Mouse (Mus musculus) right cerebral cortex, postnatal 10 days (tissue): ENCODE results near the gene Ephb2.

Experiments
- DNase-seq, 2 experiments: peaks; one replicate each; pipeline ENCODE4 v3.0.0; 2021; ENCODE audit warnings: low spot score in 2 of 2

Gene Ephb2

DNA sequence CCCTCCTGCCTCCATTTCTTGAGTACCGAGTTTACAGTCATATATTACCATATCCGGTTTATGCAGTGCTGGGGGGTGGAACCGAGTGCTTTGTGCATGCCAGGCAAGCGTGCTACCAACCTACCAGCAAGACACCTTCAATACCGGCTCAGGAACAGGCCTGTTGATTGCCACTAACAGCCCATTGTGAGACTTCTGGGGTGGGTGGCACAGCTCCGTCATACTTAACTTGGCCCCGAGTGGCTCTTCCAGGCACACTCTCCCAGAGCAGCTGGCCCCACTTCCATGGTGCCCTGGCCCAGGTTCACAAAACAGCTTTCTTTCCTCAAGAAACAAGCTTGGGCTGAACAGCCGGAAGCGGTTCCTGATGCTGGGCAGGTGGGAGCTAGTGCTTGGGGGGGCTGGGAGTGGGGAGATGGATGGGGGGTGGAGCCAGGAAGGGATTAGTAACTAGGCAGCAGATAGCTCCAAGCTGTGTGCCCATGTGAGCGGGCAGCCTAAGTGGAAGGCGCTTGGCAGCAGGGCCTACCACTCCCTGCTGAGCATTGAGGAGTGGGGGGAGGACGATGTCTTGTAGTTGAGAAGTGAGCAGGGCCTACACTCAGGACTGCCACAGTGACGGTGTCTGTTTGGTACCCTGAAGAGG lies 183.8 kb downstream of the Ephb2 start:
- DNase-seq, result peak; percentile 73 to 84

DNA sequence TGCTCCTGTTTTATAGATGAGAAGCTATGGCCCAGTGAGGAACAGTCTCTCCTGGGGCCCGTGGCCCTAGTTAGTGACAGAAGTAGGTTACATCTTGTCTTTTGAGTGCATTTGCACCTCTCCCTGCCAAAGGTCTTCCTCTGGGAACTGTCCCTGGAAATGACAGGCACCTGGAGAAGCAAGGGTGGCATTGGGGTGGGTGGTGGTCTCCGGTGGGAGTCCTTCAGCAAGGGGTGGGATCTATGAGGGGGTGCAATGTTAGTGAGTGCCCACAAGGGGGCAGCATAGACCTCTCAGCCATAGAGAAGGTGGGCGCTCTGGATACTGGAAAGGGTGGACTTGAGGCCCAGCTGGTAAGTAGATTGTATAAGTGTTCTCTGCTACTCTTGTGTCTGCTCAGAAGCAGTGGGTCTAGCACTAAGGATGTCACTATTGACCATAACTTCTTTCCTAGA lies 184.4 kb downstream of the Ephb2 start:
- DNase-seq, result peak; percentile 60 to 61

DNA sequence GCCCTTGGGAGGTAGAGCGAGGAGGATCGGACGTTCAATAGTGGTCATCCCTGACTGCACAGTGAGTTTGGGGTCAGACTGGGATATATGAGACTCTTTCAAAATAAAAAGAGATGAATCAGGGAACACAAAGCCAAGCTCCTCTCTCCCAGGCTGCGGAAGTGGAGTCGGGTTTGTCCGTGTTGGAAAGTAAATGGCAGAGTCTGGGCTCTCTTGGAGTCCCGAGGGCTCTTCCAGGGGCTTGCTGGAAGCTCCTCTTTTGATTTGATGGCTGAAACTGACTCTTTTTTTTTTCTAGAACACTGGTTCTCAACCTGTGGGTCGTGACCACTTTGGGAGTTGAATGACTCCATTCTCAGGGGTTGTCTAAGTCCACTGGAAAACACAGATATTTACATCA lies 185.5 kb downstream of the Ephb2 start:
- DNase-seq, result no peak

DNA sequence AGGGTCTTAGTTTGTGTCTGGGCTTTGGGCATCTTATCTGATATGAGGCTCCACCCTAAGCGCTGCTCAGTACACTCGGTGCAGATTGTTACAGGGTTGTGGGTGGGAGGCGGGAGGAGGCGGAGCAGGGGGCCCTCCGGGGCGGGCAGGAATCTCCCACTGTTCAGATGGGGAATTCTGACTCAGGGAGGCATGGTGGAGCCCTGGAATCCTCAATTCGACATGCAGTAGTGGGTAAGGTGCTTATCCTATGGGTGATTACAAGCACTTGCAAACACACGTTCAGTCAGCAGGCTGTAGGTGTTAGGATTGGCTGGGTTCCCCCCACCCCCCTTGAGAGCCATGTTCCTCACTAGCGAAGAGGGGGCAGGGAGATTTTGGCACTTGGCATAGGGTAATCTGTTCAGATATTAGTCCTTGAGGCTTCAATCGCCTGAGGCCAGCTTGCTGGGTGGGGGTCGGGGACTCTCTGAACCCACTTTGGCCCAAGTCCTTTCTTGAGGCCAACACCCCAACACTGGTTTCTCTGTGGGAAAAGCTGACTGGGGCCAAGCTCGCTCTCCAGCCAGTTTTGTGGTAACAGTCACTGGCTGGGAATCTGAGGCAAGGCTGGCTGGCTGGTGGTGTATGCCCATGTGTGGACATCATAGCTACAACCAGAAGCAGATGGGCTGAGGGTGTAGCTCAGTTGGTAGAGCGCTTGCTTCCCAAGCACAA lies 186.2 kb downstream of the Ephb2 start:
- DNase-seq, result peak; percentile 53 to 60

DNA sequence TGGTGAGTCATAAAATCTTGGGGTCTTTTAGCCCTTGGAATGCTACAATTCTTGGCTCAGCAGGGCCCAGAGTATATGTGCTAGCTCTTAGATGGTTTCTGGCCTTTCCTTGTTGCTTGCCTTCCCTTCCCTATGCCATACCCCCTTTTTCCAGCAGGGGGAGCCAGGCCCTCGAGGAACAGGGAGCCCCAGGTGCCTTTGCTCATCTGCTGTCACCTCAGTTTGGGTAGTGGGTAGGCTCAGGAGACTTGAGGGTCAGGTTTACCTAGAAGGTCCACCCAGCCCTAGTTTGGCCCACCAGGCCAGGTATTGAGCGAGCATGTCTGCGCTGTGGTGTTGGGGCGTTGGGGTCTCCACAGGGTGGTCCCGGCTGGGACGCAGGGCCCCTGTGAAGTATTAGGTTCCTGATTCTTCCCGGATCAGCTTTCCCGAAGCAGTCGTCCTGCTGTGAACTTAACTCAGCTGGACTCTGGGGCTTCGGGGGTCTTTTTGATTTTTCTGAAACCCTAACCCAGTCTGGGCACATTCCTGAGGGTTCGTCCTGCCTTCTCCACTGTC lies 186.8 kb downstream of the Ephb2 start:
- DNase-seq, result peak; percentile 88 to 92

DNA sequence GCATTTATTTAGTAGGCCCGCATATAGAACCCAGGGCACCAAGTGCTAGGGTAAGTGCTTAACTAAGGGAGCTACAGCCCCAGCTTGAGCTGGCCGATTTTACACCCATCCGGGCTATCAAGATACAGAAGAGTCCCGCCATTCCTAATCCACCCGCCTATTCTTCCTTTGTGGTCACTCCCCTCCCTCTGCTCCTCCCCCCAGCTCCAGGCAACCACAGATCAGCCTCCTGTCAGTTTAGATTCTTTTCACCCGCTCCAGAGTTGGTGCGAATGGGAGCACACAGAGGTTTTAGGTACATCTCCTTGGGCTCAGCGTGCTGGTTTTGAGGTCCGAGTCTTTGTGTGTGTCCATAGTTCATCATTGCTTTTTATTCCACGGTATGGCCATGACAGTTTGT lies 196.9 kb downstream of the Ephb2 start:
- no peak for DNase-seq

DNA sequence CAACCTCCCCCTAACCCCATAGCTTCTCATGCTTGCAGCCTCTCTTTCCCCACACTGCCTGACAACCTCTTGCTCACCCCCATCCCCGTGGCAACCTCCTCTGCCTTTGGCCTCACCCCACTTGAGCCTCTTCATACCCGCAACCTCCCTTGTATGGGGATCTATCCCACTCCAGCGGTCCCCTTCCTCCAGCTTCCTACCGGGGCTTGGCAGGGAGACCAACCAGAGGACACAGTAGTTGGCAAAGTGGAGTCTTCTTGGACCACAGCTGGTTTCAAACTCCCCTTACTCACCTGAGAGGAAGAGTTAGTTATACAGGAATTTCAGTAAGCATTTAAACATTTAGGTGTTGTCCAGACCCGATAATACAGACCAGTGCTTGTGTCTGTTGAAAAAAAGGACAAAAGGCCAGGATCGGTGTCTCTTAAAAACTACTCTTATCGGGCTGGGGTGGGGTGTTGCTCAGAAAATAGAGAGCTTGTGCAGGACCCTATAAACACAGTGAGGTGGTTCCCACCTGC lies 197.5 kb downstream of the Ephb2 start:
- DNase-seq, result no peak

DNA sequence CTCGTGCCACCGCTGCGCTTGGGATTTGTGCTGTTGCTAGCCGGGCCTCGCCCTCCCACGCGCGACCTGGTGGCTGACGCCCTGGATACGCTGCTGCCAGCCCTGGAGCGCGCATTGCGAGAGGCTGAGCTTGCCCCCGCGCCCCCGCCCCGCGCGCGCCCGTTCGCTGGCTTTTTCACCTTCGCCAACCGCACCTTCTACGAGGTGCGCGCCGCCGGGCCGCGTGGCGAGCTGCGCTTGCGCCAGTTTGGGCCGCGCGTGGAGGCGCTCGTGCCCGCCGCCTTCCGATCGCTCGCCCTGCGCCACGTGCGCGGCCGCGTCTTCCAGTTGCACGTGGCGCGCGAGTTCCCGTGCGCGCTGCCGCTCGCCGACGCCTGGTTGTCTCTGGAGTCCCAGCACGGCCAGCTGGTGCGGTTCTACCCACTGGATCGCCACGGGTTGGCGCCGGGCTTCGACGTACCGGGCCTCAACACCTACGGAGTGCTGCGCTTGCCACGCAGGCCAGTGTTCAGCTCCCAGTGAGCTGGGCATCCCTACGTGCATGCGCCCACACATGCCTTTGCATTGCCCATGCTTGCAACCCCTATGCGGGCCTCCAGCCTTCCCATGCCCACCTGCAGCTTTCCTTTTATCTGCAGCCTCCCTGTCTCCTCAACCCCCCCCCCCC lies 198.1 kb downstream of the Ephb2 start:
- peak; percentile 89 to 90 for DNase-seq

DNA sequence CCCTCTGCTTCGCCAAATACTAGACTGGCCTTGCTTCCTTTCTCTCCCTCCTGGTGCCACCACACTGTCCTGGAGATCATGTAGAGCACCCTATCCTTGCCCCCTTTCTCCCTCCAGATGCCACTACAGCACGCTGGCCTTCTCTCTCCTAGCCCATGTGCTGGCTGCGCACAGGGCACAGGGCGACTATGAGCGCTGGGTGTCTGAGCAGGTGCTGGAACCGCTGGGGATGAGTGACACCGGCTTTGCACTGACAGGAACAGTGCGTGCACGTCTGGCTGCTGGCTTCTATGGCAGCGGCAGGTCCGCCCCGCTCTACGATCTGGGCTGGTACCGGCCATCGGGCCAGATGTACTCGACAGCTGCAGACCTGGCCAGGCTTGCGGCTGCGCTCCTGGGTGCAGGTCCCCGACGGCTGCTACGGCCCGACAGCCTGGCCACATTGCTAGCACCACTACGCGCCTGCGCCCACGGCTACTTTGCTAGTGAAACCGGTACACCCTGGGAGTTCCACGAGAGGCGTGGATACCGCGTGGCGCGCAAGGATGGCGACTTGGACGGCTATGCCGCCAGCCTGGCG lies 198.7 kb downstream of the Ephb2 start:
- no peak for DNase-seq

DNA sequence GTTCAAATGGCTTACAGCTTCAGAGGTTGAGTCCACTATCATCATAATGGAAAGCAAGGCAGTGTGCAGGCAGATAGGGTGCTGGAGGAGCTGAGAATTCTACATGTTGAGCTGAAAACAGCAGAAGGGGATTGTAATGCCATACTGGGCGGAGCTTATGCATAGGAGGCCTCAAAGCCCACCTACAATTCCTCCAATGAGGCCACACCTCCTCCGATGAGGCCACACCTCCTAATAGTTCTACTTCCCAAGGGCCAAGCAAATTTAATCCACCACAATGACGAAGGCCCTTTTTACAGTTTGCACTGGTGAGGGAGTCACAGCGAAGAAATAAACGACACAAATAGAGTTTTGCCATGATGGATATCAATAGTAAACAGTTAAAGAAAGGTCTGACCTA lies 199.3 kb downstream of the Ephb2 start:
- DNase-seq, result no peak

DNA sequence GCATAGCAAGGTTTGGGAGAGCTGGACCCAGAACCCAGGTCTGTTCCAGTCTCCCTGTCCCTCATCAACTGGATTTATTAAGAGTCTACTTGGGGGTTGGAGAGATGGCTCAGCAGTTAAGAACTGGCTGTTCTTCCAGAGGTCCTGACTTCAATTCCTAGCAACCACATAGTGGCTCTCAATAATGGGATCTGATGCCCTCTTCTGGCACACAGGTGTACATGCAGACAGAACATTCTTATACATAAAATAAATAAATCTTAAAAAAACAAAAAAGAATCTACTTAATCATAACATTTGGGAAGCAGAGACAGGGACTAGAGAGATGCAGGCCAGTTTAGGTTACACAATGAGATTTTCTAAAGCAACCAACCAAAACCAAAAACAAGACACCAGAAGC lies 199.8 kb downstream of the Ephb2 start:
- DNase-seq, result no peak

DNA sequence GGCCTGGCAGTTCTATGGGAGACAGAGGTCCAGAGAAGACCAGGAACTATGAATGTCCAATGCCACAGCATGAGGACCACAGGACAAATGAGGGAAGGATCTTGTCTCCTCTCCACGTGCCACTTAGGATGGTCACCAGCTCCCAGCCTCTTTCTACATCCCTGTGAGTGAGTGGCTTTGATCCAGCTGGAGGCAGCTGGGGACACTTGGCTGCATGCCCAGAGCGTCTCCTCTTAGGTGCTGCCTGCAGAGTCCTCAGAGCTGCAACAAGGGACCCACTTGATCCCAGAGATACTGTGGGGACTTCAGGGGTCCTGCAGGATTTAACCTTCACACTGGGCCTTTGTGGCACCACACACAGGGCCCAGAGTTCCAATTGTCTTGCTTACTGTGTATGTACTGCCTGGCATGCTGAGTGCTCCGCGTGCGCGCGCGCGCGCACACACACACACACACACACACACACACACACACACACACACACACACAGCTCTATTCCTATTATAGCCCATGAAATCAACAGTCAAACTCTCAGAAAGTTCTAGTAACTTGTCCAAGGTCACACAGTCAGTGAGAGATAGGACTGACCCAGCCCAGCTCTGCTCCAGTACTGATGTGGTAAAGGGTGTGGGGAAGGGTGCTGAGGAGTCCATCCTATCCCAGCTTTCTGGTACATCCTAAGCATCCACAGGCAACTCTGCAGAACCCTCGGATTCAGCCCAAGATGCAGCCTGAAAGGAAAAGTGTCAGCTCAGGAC lies 204.4 kb downstream of the Ephb2 start:
- peak; percentile 83 to 85 for DNase-seq

DNA sequence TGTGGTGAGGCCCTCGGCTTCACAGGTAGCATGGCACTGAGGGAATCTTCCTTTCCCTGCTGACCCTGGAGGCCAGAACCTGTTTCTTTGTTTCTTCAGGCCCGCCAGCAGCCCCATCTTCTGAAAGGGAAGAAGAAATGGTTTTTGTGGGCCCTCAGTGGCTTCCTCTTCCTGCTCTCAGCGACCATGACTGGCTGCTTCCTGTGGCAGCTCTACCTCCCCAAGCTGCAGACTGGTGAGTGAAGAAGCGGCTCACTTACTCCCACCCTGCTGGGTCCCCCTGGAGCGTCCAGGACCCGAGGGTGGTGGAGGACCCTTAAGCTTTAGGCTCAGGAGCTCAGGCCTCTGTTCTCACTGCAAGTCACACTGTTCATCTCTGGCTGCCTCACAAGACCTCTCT lies 209.2 kb downstream of the Ephb2 start:
- DNase-seq, result no peak

DNA sequence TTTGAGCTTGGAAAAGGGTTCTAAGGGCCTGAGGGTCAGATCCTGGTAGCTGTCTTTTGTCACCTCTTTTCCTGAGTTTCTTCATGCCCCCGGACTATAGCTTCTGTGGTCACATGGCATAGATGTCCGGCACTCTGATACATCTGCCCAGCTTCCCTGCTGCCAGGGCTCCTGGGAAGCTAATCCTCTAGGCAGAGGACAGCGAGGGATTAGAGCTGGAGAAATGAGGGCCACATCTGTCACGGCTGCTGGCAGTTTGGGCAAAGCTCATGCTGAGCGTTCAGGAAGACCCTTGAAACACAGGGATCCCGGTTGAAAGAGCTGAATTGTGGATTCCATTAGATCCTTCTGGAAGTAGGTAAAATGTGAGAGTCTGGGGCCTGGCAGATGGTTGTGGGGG lies 213.4 kb downstream of the Ephb2 start, which contains the start of gene Lactbl1:
Gene Lactbl1, plus strand, starts transcription at position 234 of the 400 bp plus-strand sequence.
- no peak for DNase-seq

DNA sequence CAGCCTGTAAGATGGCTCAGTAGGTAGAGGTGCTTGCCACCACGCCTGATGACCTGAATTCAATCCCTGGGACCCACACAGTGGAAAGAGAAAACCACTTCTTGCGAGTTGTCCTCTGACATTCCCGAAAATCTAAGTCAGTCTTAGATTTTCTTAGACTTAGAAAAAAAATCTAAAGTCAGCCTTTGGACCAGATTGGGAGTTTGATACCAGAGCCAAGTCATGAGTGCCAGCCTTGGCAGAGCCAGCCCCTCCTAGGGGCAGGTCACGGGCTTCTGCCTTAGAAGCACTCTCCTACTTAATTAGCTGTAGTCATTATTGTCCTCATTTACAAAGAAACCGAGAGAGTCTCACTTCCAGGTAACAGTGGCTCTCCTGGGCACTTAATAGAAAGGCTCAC lies 213.8 kb downstream of the Ephb2 start:
- no peak for DNase-seq

DNA sequence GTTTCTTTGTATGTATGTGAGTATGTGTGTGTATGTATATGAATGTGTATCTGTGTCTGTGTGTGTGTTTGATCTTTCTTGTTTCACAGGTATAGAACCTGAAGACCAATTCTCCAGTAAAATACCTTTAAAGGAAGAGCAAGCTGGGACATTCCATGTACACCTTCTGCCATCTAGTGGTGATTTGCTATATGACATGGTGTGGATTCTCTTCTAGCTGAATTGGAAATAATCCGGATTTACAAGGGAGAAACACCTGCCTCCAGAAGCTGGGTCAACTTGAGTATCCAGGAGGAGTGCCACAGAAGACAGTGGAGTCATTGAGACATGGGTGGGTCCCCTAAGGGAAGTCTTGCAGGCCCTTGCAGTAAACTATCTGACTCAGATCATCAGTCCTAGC lies 214.5 kb downstream of the Ephb2 start:
- peak in 1 of 2 experiments; percentile 59 for DNase-seq

DNA sequence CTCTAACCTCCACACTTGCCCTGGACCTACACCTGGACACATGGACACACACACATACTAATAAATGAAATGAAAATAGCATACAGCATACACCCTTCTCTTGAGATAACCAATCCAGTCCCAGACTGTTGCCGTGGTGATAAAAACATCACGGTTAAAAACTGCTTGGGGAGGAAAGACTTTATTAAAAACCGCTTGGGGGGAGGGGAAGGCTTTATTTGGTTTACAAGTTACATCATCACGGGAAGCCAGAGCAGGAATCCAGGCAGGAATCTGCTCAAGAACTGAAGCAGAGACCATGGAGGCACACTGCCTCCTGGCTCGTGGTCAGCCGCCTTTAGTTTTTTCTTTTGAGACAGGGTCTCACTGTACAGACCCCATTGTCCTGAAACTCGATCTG lies 222.1 kb downstream of the Ephb2 start:
- peak in 1 of 2 experiments; percentile 62 for DNase-seq

DNA sequence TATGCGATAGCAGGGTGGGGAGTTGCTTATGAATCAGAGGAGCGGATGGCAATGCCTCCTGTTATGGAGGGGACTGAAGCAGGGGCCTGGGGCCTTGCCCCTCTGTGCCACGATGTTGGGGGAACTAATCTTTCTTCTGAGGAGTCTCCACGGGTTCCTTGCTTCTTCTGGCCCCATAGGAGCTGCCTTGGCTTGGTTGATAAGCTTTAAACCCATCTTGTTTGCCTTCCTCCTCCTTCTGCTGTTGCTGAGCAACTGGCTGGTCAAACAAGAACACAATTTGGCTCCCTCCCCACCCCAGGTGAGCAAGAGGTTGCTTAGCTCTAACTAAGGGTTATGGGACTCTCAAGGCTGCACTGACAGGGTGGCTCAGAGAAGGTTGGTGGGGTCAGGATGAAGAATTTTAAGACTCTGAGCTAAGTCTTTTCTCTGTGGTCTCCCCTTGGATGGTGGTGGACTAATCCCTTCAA lies 225.4 kb downstream of the Ephb2 start, which contains the start of gene Tex46:
Gene Tex46, plus strand, starts transcription at position 51 of the 470 bp plus-strand sequence.
- DNase-seq, result no peak

DNA sequence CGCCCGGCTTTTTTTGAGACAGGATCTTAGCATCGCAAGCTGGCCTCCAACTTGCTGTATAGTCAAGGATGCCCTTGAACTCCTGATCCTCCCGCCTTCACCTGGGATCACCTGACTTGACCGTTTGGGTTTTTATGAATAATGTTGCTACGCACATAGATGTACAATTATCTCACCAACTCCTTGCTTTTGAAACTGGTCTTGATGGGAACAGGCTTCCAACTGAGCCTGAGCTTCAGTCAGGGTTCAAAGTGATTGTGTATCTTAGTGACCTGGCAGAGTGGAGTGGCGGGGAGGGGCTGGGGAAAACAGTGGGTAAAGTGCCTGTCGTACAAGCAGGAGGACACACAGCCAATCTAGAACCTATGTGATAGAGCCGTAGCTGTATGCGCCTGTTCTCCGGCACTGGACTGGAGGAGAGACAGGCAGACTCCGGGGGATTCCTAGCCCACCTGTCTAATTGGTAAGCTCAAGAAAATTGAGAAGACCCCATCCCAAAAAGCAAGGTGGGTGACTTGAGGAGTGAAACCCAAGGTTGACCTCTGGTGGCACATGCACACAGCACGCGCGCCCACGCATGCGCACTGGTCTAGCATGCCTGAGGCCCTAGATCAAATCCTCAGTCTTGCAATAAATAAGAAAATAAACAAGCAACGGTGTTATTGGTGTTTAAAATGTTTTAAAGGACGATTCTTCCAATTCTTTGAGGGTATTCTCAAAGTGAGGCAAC lies 229.9 kb downstream of the Ephb2 start:
- no peak for DNase-seq

DNA sequence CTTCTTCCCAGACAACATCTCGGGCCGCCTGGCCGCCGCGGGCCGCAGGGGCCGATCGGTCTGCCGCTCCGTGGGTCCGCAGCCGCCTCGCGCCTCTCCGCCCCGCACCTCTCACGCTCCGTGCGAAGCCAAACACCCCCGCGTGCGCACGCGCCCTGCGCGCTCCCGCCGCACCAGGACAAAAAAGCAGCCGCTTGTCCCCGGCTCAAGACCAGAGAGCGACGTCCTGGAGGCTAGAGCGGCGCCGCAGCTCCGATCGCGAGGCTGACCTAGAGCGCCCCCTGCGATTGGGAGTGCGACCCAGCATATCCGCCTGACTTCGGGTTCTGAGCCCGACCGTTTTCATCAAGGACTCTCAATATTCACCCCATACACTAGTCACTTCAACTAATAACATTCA lies 233.2 kb downstream of the Ephb2 start, which contains the start of gene Kdm1a:
Gene Kdm1a, minus strand, starts transcription at position 156 of the 400 bp plus-strand sequence.
- DNase-seq, result peak; percentile 96 to 97
